ENCODE assay signal across 8 mouse cellular contexts in genomic region chr9:106280386-106280785, GRCm38 (mm10). TPM values are rescaled to one million over a fixed set of nuclear protein-coding genes. Genes with fewer than 3 reads are reported as not detected.
DNase-seq lines count a peak whose midpoint lies in the region; ATAC-seq lines count a peak whose summit lies in the region.

No protein-coding gene starts in this region.

- peak; percentile 32 to 46 for DNase-seq in spleen, adult 18-20 months
- DNase-seq in spleen, adult 12 weeks (ENCODE audit: low spot score) = no peak
- peak; percentile 79 for DNase-seq in cerebellum, postnatal 10 days
- peak; percentile 62 for DNase-seq in gastrocnemius, adult 18-20 months (ENCODE audit: low spot score)

- H3K4me3 ChIP-seq in hindbrain, embryonic 13.5 days = peak overlapping the region; percentile 49
- peak overlapping the region; percentile 72 for H3K4me3 ChIP-seq in limb, embryonic 13.5 days
- peak overlapping the region; percentile 53 for H3K4me3 ChIP-seq in midbrain, embryonic 12.5 days
- H3K4me3 ChIP-seq in stomach, embryonic 16.5 days (replicated peaks; ENCODE audit: low read length) = peak overlapping the region; percentile 71

- H3K4me2 ChIP-seq in hindbrain, embryonic 13.5 days = peak overlapping the region; percentile 85
- peak overlapping the region; percentile 92 for H3K4me2 ChIP-seq in limb, embryonic 13.5 days (replicated peaks)
- peak overlapping the region; percentile 85 for H3K4me2 ChIP-seq in midbrain, embryonic 12.5 days (replicated peaks)
- peak overlapping the region; percentile 90 for H3K4me2 ChIP-seq in stomach, embryonic 16.5 days (ENCODE audit: low read depth, low read length)

- ATAC-seq in hindbrain, embryonic 13.5 days (ENCODE audit: low FRiP score) = peak; percentile 43
- ATAC-seq in limb, embryonic 13.5 days (ENCODE audit: low FRiP score, low read depth) = peak; percentile 6; the same call in 1 of the 2 replicates
- peak; percentile 31; the same call in 1 of the 2 replicates for ATAC-seq in midbrain, embryonic 12.5 days (ENCODE audit: low FRiP score, low read depth)
- peak; percentile 41; the same call in 1 of the 2 replicates for ATAC-seq in stomach, embryonic 16.5 days (ENCODE audit: insufficient read depth, low FRiP score)

- peak overlapping the region; percentile 70 for H3K9ac ChIP-seq in hindbrain, embryonic 13.5 days
- H3K9ac ChIP-seq in limb, embryonic 13.5 days = peak overlapping the region; percentile 74
- peak overlapping the region; percentile 57 for H3K9ac ChIP-seq in midbrain, embryonic 12.5 days (replicated peaks)
- H3K9ac ChIP-seq in stomach, embryonic 16.5 days (ENCODE audit: low read length) = peak overlapping the region; percentile 73

- H3K27ac ChIP-seq in hindbrain, embryonic 13.5 days = peak overlapping the region; percentile 83
- H3K27ac ChIP-seq in limb, embryonic 13.5 days = peak overlapping the region; percentile 48
- peak overlapping the region; percentile 60 for H3K27ac ChIP-seq in midbrain, embryonic 12.5 days (replicated peaks)
- peak overlapping the region; percentile 83 for H3K27ac ChIP-seq in stomach, embryonic 16.5 days (ENCODE audit: low read length)

- no peaks in the 10 kb centered on the region for H3K27me3 ChIP-seq in hindbrain, embryonic 13.5 days
- no peaks in the 10 kb centered on the region for H3K27me3 ChIP-seq in limb, embryonic 13.5 days
- H3K27me3 ChIP-seq in midbrain, embryonic 12.5 days = no peaks in the 10 kb centered on the region
- H3K27me3 ChIP-seq in stomach, embryonic 16.5 days (ENCODE audit: control insufficient read depth, insufficient read depth, low read length) = no peaks in the 10 kb centered on the region

- peaks cover 9% of the 10 kb centered on the region; the same call in 1 of the 2 replicates for H3K36me3 ChIP-seq in hindbrain, embryonic 13.5 days
- H3K36me3 ChIP-seq in limb, embryonic 13.5 days = peaks cover 13% of the 10 kb centered on the region
- H3K36me3 ChIP-seq in midbrain, embryonic 12.5 days = peaks cover 4% of the 10 kb centered on the region; the same call in 1 of the 2 replicates
- H3K36me3 ChIP-seq in stomach, embryonic 16.5 days (ENCODE audit: control insufficient read depth, insufficient read depth, low read length) = no peaks in the 10 kb centered on the region

- H3K9me3 ChIP-seq in hindbrain, embryonic 13.5 days = no peaks in the 10 kb centered on the region
- H3K9me3 ChIP-seq in limb, embryonic 13.5 days = no peaks in the 10 kb centered on the region
- no peaks in the 10 kb centered on the region for H3K9me3 ChIP-seq in midbrain, embryonic 12.5 days
- no peaks in the 10 kb centered on the region for H3K9me3 ChIP-seq in stomach, embryonic 16.5 days (replicated peaks; ENCODE audit: control insufficient read depth, low read length)

- peaks cover 18% of the 10 kb centered on the region for H3K4me1 ChIP-seq in hindbrain, embryonic 13.5 days (replicated peaks)
- H3K4me1 ChIP-seq in limb, embryonic 13.5 days = peaks cover 14% of the 10 kb centered on the region
- H3K4me1 ChIP-seq in midbrain, embryonic 12.5 days = peaks cover 12% of the 10 kb centered on the region
- H3K4me1 ChIP-seq in stomach, embryonic 16.5 days (ENCODE audit: control insufficient read depth, insufficient read depth, low read length) = peaks cover 13% of the 10 kb centered on the region

- under 1% methylated on average over 14 of the region's 14 CpGs for WGBS in hindbrain, embryonic 13.5 days
- WGBS in limb, embryonic 13.5 days = under 1% methylated on average over 14 of the region's 14 CpGs
- WGBS in midbrain, embryonic 12.5 days = 2% methylated on average over 14 of the region's 14 CpGs
- under 1% methylated on average over 14 of the region's 14 CpGs for WGBS in stomach, embryonic 16.5 days

RNA-seq across cellular contexts. Expression of gene Poc1a, which starts 0.5 kb away (rescaled TPM):
- total RNA-seq in gastrocnemius, adult 18-20 months (2021) = 1 to 10 TPM; 1.8 to 1.9 TPM
- 8.9 and 9.2 TPM in 2 replicates for polyA plus RNA-seq in hindbrain, embryonic 13.5 days (2015; fragmentation: Nextera tagmentation; extraction: Ambion mirVana)
- 23.8 and 24.0 TPM in 2 replicates for polyA plus RNA-seq in limb, embryonic 13.5 days (2015; fragmentation: Nextera tagmentation; extraction: Ambion mirVana)
- polyA plus RNA-seq in midbrain, embryonic 12.5 days (2016; fragmentation: Nextera tagmentation; extraction: Ambion mirVana) = 21.0 and 23.2 TPM in 2 replicates
- 22.2 and 24.5 TPM in 2 replicates for polyA plus RNA-seq in stomach, embryonic 16.5 days (2015; fragmentation: Nextera tagmentation; extraction: Ambion mirVana)

RNA-seq across cellular contexts. Expression of gene Alas1, which starts 31.9 kb away (rescaled TPM):
- 100 to 1,000 TPM; 206 to 228 TPM for total RNA-seq in gastrocnemius, adult 18-20 months (2021)
- 93.1 and 101 TPM in 2 replicates for polyA plus RNA-seq in hindbrain, embryonic 13.5 days (2015; fragmentation: Nextera tagmentation; extraction: Ambion mirVana)
- polyA plus RNA-seq in limb, embryonic 13.5 days (2015; fragmentation: Nextera tagmentation; extraction: Ambion mirVana) = 99.9 and 101 TPM in 2 replicates
- polyA plus RNA-seq in midbrain, embryonic 12.5 days (2016; fragmentation: Nextera tagmentation; extraction: Ambion mirVana) = 79.0 and 87.6 TPM in 2 replicates
- 131 and 135 TPM in 2 replicates for polyA plus RNA-seq in stomach, embryonic 16.5 days (2015; fragmentation: Nextera tagmentation; extraction: Ambion mirVana)

RNA-seq across cellular contexts. Expression of gene Tlr9, which starts 58.0 kb away (rescaled TPM):
- under 1 TPM in 1 of 2 experiments, not detected in 1; 0.11 TPM for total RNA-seq in gastrocnemius, adult 18-20 months (2021)
- 0.04 and 0.05 TPM in 2 replicates for polyA plus RNA-seq in hindbrain, embryonic 13.5 days (2015; fragmentation: Nextera tagmentation; extraction: Ambion mirVana)
- 0.05 TPM in 1 of 2 replicates, not detected in the other for polyA plus RNA-seq in limb, embryonic 13.5 days (2015; fragmentation: Nextera tagmentation; extraction: Ambion mirVana)
- polyA plus RNA-seq in midbrain, embryonic 12.5 days (2016; fragmentation: Nextera tagmentation; extraction: Ambion mirVana) = not detected in 2 replicates
- polyA plus RNA-seq in stomach, embryonic 16.5 days (2015; fragmentation: Nextera tagmentation; extraction: Ambion mirVana) = 0.09 TPM in 2 replicates
